Mouse (Mus musculus) ES-Bruce4 (cell line): ENCODE data around the gene Adamts18. TPM values are rescaled to one million over a fixed set of nuclear protein-coding genes. Genes with fewer than 3 reads are reported as not detected.

Source experiments
- H3K27ac ChIP-seq: 2 replicates; pipeline ENCODE4 v1.5.1; 2012; ENCODE audit warnings: low read length, inconsistent platforms; ENCODE audit not compliant: insufficient read depth
- H3K27me3 ChIP-seq: 2 replicates; pipeline ENCODE4 v1.6.1; 2012; ENCODE audit warnings: mild to moderate bottlenecking, low read length, inconsistent platforms; ENCODE audit not compliant: control insufficient read depth, poor library complexity, insufficient read depth, severe bottlenecking
- H3K36me3 ChIP-seq: 2 replicates; pipeline ENCODE4 v1.6.1; 2012; ENCODE audit warnings: inconsistent platforms, mild to moderate bottlenecking, low read length, moderate library complexity; ENCODE audit not compliant: control insufficient read depth, poor library complexity, insufficient read depth, severe bottlenecking
- H3K4me1 ChIP-seq: one replicate; pipeline ENCODE4 v1.8.1; 2011; ENCODE audit warnings: low read length; ENCODE audit not compliant: control insufficient read depth, insufficient read depth
- H3K4me3 ChIP-seq: 2 replicates; pipeline ENCODE4 v1.5.1; 2011; ENCODE audit warnings: low read depth, mild to moderate bottlenecking, low read length
- H3K9ac ChIP-seq: 2 replicates; pipeline ENCODE4 v1.6.1; 2012; ENCODE audit warnings: low read depth, mild to moderate bottlenecking, inconsistent platforms; ENCODE audit not compliant: poor library complexity, severe bottlenecking
- H3K9me3 ChIP-seq: replicated peaks from 2 replicates; pipeline ENCODE4 v1.6.1; 2012; ENCODE audit warnings: mild to moderate bottlenecking, low read length, inconsistent platforms; ENCODE audit not compliant: control insufficient read depth, poor library complexity, insufficient read depth, severe bottlenecking
- CTCF ChIP-seq: IDR thresholded peaks from one replicate; pipeline ENCODE4 v1.8.1; 2011; ENCODE audit warnings: low read depth, low read length
- EP300 ChIP-seq: IDR thresholded peaks from 2 replicates; pipeline ENCODE4 v1.6.1; 2011; ENCODE audit warnings: low read depth, low read length; ENCODE audit not compliant: insufficient read depth
- POLR2A ChIP-seq: IDR thresholded peaks from one replicate; pipeline ENCODE4 v1.8.1; 2011; ENCODE audit warnings: low read length; ENCODE audit not compliant: insufficient read depth
- polyA plus RNA-seq: library from polyadenylated mRNA; stranded (reverse); fragments of >200 nt; gene quantifications from 2 replicates; pipeline ENCODE4 v1.2.4, GENCODE M21; 2011; ENCODE audit warnings: low read depth; ENCODE audit not compliant: missing spikeins, insufficient read depth, insufficient read length

Adamts18 gene
- polyA plus RNA-seq, 1 experiment: 0.21 TPM

DNA sequence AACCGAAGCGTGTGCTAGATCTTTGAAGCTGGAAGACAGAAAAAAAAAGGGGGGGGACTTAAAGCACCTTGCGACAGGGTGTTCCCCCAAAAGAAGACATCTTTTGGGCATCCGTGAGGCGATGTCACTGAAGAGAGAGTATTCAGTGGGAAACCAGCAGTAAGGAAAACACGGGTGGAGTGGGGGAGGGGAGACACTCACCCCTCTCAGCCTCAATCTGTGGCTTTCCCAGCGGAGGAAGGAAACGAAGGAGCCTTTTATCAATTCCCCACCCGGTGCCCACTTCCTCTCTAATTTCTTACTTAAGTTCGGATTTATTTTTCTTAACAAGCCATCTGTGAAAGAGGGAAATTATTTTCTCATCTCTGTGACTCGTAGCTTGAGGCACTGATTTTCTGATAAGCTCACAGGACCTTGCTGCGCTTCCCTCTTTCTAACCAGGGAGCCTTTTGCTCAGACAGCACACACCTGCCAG lies 895 bp downstream of the Adamts18 start:
- TF ChIP-seq POLR2A: no peak
- TF ChIP-seq EP300: no peak
- no peak for TF ChIP-seq CTCF
- Histone ChIP-seq H3K9me3 (no peaks in the 10 kb centered on the region), H3K27me3 (peaks cover 22% of the 10 kb centered on the region), H3K4me1 (no peaks in the 10 kb centered on the region), H3K4me3 (peak overlapping the region; percentile 48), H3K9ac (no peak overlapping the region), H3K27ac (no peak overlapping the region), H3K36me3 (no peaks in the 10 kb centered on the region)

DNA sequence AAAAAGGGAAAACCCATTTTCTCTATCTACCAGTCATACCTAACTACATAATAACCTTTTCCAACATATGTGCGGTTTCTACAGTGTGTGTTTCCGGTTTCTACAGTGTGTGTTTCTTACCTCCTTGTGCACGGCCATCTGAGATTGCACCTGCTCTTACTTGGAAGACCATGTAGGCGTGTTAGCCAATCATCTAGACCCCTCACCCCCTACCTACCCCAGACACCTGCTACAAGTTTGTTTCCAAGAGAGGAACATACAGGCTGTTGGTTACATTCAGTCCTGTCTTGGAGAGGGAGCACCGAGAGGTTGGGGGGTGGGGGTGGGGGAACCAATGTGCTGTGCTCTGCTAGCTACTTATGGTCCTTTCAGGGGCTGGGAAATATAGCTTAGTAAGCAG lies 1.9 kb downstream of the Adamts18 start:
- H3K27me3 ChIP-seq: peaks cover 22% of the 10 kb centered on the region
- no peaks in the 10 kb centered on the region for H3K9me3 ChIP-seq
- TF ChIP-seq CTCF (no peak), POLR2A (no peak), EP300 (no peak)
- H3K9ac ChIP-seq: no peak overlapping the region
- no peaks in the 10 kb centered on the region for H3K36me3 ChIP-seq
- no peak overlapping the region for H3K27ac ChIP-seq
- H3K4me1 ChIP-seq: no peaks in the 10 kb centered on the region
- no peak overlapping the region for H3K4me3 ChIP-seq

DNA sequence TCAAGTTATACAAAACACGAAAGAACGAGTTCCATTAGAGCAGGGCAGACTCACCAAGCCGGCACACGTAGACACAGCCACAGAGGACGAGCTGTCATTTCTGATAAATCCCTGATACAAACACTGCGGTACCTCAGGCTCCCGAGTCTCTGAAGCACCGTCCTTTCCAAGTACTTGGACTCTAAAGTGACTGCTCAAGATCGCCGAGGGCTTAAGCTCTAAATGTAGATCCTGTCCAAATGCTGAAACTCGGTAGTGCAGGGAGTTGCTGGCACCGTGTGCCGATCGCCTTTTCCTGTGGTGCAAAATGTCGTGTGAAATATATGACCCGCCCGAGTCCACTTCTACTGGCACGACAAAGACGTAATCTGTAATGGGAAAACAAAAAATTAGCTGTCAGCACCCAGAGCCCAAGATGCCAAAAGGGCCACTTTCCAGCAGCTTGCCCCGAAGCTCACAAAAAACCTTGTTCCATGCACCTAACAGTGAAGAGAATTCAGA lies 3.7 kb downstream of the Adamts18 start:
- 0 out of 2 replicates have a peak, but pooled peaks cover 2% of the 10 kb centered on the region for H3K9me3 ChIP-seq
- H3K27ac ChIP-seq: no peak overlapping the region
- TF ChIP-seq POLR2A (no peak), EP300 (no peak), CTCF (no peak)
- no peak overlapping the region for H3K9ac ChIP-seq
- H3K4me1 ChIP-seq: no peaks in the 10 kb centered on the region
- H3K27me3 ChIP-seq: peaks cover 22% of the 10 kb centered on the region
- no peaks in the 10 kb centered on the region for H3K36me3 ChIP-seq
- H3K4me3 ChIP-seq: no peak overlapping the region

- Histone ChIP-seq H3K4me1 (no peaks in the 10 kb centered on the region), H3K27ac (no peak overlapping the region), H3K9me3 (0 out of 2 replicates have a peak, but pooled peaks cover 2% of the 10 kb centered on the region), H3K36me3 (no peaks in the 10 kb centered on the region), H3K27me3 (no peaks in the 10 kb centered on the region), H3K4me3 (no peak overlapping the region), H3K9ac (no peak overlapping the region)
- TF ChIP-seq POLR2A (no peak), EP300 (no peak), CTCF (no peak)
Observed at GRCm38 (mm10) chr8:113838211-113838610, 10.3 kb downstream of the Adamts18 start.

GRCm38 (mm10) chr8:113837570-113837915 lies 11.0 kb downstream of the Adamts18 start:
- H3K27me3 ChIP-seq: no peaks in the 10 kb centered on the region; the same call in 1 of the 2 replicates
- H3K4me1 ChIP-seq: no peaks in the 10 kb centered on the region
- H3K4me3 ChIP-seq: no peak overlapping the region
- 0 out of 2 replicates have a peak, but pooled peaks cover 2% of the 10 kb centered on the region for H3K9me3 ChIP-seq
- TF ChIP-seq CTCF (no peak), POLR2A (no peak), EP300 (no peak)
- H3K27ac ChIP-seq: no peak overlapping the region
- no peak overlapping the region for H3K9ac ChIP-seq
- no peaks in the 10 kb centered on the region for H3K36me3 ChIP-seq

DNA sequence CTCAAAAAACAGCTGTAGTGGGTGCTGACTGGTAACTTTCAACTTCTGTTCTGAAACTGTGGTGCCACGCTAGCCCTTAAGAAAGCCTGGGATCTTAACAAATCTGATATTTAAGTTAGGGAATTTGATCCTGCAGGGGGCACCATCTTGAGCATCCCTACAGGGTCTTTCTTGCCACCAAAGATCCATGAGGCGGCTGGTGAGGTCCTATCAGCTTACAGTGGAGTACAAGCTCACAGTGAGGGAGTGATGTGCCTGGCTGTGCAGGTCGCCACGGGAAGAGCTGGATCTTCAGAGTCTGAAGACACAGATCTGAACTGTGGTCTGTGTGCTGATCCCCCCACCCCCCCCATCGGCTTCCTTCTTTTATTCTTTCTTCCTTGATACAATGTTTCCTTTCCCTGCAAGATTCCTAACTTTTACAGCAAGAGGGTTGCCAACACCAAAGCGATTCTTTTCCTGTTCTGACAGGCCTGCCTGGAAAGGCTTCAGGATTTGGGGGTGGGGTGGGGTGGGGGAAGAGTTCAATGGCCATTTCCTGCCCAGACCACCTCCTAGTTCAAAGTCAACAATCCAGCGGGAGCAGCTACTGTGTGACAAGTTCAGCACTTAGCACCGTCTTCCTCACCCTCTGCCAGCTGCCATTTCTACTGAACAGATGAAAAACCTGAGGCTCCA lies 11.5 kb downstream of the Adamts18 start:
- Histone ChIP-seq H3K4me3 (no peak overlapping the region), H3K27me3 (no peaks in the 10 kb centered on the region; the same call in 1 of the 2 replicates), H3K9me3 (0 out of 2 replicates have a peak, but pooled peaks cover 2% of the 10 kb centered on the region), H3K9ac (no peak overlapping the region), H3K4me1 (no peaks in the 10 kb centered on the region), H3K36me3 (no peaks in the 10 kb centered on the region), H3K27ac (no peak overlapping the region)
- TF ChIP-seq EP300: no peak
- no peak for TF ChIP-seq CTCF
- no peak for TF ChIP-seq POLR2A
